Mouse (Mus musculus): Measurements from ENCODE around the gene Slc12a6. TPM values are rescaled to one million over a fixed set of nuclear protein-coding genes. Genes with fewer than 3 reads are reported as not detected.
"Not testable (repeated sequence)": the region's sequence is repeated elsewhere in the genome, so short reads cannot be mapped to it uniquely, and the experiment has no call there.

The Slc12a6 gene
- total RNA-seq, 1 experiment from 2014 or later: 95.7 TPM

- ATAC-seq (replicated peaks in 1 of 2; ENCODE audit: insufficient read depth in 1 of 2, low FRiP score in 2 of 2, low TSS enrichment in 1 of 2, low read depth in 1 of 2, poor library complexity in 2 of 2, severe bottlenecking in 2 of 2): no peak
Measured at GRCm38 (mm10) chr2:112254675-112255515, 10.7 kb upstream of the Slc12a6 start.

GRCm38 (mm10) chr2:112259241-112259962, 6.2 kb upstream of the Slc12a6 start, which contains the start of gene Nutm1:
Nutm1 (minus strand) TSS chr2:112259291.
- ATAC-seq (replicated peaks in 1 of 2; ENCODE audit: insufficient read depth in 1 of 2, low FRiP score in 2 of 2, low TSS enrichment in 1 of 2, low read depth in 1 of 2, poor library complexity in 2 of 2, severe bottlenecking in 2 of 2): peak; percentile 37 to 58

DNA sequence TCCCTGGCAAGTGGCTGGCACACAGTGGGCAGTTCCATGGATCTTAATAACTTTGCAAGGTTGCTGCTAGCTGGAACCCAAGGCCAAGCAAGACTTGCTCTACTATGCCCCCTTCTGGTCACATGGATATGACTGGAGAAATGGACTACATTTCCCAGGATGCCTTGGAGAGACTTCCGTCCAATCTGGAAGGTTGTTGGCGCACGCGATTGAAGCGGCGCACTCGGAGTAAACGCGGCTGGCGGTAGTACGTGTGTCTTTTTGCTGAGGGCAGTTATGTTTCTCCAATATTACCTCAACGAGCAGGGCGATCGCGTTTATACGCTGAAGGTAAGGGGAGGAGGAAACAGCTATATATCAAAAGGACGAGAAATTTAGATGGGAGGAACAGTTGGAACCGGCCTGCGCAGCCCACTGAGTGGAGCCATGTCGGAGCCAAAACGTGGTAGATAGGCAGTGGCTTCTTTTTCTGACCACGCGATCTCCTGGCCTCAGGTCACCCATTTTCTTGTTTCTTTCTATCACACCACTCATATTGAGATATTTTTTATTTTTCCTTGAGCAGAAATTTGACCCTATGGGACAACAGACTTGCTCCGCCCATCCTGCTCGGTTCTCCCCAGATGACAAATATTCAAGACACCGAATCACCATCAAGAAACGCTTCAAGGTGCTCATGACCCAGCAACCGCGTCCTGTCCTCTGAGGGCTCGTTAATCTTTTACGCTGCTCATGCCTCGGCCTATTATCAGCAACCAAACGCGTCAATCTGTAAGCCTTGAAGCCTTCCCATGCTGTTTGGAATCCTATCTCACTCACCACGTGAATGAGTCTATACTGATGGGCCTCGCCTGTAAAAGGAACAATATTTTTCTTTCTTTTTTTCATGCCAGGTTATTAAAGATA, 3.6 kb upstream of the Slc12a6 start, which contains the start of gene Nop10:
TSS of gene Nop10 (plus strand) at position 179 of the 906 bp plus-strand sequence.
- peak; percentile 62 to 63 for ATAC-seq (replicated peaks in 1 of 2; ENCODE audit: insufficient read depth in 1 of 2, low FRiP score in 2 of 2, low TSS enrichment in 1 of 2, low read depth in 1 of 2, poor library complexity in 2 of 2, severe bottlenecking in 2 of 2)

DNA sequence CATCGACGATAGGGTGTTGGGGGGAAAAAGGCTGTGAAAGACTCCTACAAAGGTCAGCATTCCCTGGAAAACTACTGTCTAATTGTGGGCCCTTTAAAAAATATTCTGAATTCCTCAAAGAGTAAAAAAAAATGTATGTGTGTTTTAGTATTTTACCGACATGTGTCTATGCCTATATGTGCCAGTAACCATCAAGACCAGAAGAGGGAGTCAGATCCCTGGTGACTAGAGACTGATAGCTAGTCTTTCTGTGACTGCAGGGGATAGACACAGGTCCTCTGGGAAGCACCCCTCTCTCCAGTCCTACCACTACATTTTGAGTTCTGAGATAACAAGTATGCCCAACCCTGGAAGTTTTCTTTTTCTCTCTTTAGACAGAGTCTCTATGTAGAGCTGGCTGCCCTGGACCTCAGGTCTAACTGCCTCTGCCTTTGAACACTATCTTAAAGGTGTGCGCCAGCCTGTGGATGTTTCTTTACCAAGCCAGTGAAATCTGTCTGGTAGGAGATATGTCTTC, 2.8 kb upstream of the Slc12a6 start:
- no peak for ATAC-seq (replicated peaks in 1 of 2; ENCODE audit: insufficient read depth in 1 of 2, low FRiP score in 2 of 2, low TSS enrichment in 1 of 2, low read depth in 1 of 2, poor library complexity in 2 of 2, severe bottlenecking in 2 of 2)

DNA sequence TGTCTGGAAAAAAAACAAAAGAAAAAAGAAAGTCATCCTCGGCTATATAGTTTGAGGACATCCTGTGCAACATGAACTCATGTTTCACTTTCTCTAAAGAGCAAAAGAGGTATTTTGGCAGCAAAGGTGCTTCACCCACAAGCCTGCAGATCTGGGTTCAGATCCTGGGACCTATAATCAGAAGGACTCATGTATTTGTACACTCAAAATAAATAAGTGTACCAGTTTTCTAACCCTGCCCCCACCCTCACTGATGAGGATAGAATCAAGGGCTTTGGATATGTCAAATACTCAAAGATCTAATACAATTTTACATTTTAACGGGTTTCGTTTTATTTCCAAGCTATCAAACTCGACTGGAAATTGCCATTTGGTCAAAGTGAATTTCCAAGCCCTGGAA, 1.3 kb upstream of the Slc12a6 start:
- ATAC-seq (replicated peaks in 1 of 2; ENCODE audit: insufficient read depth in 1 of 2, low FRiP score in 2 of 2, low TSS enrichment in 1 of 2, low read depth in 1 of 2, poor library complexity in 2 of 2, severe bottlenecking in 2 of 2): no peak

GRCm38 (mm10) chr2:112266242-112266592, 592 bp downstream of the Slc12a6 start, which contains the start of gene Gm21985:
Gm21985 (plus strand) TSS chr2:112266314.
- ATAC-seq (replicated peaks in 1 of 2; ENCODE audit: insufficient read depth in 1 of 2, low FRiP score in 2 of 2, low TSS enrichment in 1 of 2, low read depth in 1 of 2, poor library complexity in 2 of 2, severe bottlenecking in 2 of 2): peak; percentile 37 to 42; a peak in 2 of 4 replicates

DNA sequence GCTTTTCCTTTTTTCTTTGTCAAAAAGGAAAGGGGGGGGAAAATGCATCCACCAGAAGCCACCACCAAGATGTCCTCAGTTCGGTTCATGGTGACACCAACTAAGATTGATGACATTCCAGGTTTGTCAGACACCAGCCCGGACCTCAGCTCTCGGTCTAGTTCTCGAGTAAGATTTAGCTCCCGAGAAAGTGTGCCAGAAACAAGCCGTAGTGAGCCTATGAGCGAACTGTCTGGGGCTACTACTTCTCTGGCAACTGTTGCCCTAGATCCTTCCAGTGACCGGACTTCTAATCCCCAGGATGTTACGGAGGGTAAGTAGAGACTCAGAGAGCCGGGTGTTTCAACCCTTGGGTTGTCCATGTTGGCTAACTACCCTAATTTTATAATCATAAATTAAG, 1.2 kb downstream of the Slc12a6 start:
- ATAC-seq (replicated peaks in 1 of 2; ENCODE audit: insufficient read depth in 1 of 2, low FRiP score in 2 of 2, low TSS enrichment in 1 of 2, low read depth in 1 of 2, poor library complexity in 2 of 2, severe bottlenecking in 2 of 2): no peak

- ATAC-seq (replicated peaks in 1 of 2; ENCODE audit: insufficient read depth in 1 of 2, low FRiP score in 2 of 2, low TSS enrichment in 1 of 2, low read depth in 1 of 2, poor library complexity in 2 of 2, severe bottlenecking in 2 of 2): peak; percentile 30 to 52; a peak in 3 of 4 replicates
Measured at GRCm38 (mm10) chr2:112267547-112268269, 2.1 kb downstream of the Slc12a6 start.

DNA sequence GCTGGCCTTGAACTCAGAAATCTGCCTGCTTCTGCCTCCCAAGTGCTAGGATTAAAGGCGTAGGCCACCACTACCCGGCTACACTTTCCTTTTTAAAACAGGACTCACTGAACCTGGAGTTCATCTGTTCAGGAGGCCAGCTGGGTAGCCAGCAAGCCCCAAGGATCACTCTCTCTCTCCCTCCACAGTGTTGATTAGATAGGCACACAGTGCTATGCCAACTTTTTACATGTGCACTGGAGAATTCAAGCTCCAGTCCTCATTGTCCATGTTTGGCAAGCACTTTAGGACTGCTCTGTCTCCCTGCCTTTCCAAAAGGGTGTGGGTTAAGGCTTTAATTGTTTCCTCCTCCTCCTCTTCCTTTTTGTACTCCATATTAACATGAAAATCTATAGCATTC, 4.4 kb downstream of the Slc12a6 start:
- no peak for ATAC-seq (replicated peaks in 1 of 2; ENCODE audit: insufficient read depth in 1 of 2, low FRiP score in 2 of 2, low TSS enrichment in 1 of 2, low read depth in 1 of 2, poor library complexity in 2 of 2, severe bottlenecking in 2 of 2)

DNA sequence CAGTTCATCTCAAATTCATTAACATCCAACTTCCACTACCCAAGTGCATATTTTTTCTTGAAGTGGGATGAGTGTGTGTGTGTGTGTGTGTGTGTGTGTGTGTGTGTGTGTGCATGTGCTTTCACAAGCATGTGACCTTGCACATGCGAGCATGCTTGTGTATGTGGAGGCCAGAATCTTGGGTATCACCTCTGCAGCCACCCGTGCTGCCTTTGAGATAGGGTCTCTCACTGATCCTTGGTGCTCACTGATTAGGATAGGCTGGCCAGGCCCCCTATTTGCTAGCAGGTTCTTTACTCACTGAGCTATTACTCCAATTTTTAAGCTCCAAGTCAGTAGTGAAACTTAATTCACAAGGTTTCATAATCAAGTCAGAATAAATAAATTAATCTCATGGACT, 7.3 kb downstream of the Slc12a6 start:
- no peak for ATAC-seq (replicated peaks in 1 of 2; ENCODE audit: insufficient read depth in 1 of 2, low FRiP score in 2 of 2, low TSS enrichment in 1 of 2, low read depth in 1 of 2, poor library complexity in 2 of 2, severe bottlenecking in 2 of 2)

GRCm38 (mm10) chr2:112273474-112273873, 7.8 kb downstream of the Slc12a6 start:
- ATAC-seq (replicated peaks in 1 of 2; ENCODE audit: insufficient read depth in 1 of 2, low FRiP score in 2 of 2, low TSS enrichment in 1 of 2, low read depth in 1 of 2, poor library complexity in 2 of 2, severe bottlenecking in 2 of 2): no peak

GRCm38 (mm10) chr2:112276870-112277269, 11.2 kb downstream of the Slc12a6 start:
- no peak for ATAC-seq (replicated peaks in 1 of 2; ENCODE audit: insufficient read depth in 1 of 2, low FRiP score in 2 of 2, low TSS enrichment in 1 of 2, low read depth in 1 of 2, poor library complexity in 2 of 2, severe bottlenecking in 2 of 2)

GRCm38 (mm10) chr2:112282846-112283245, 17.2 kb downstream of the Slc12a6 start:
- ATAC-seq (replicated peaks in 1 of 2; ENCODE audit: insufficient read depth in 1 of 2, low FRiP score in 2 of 2, low TSS enrichment in 1 of 2, low read depth in 1 of 2, poor library complexity in 2 of 2, severe bottlenecking in 2 of 2): no peak

DNA sequence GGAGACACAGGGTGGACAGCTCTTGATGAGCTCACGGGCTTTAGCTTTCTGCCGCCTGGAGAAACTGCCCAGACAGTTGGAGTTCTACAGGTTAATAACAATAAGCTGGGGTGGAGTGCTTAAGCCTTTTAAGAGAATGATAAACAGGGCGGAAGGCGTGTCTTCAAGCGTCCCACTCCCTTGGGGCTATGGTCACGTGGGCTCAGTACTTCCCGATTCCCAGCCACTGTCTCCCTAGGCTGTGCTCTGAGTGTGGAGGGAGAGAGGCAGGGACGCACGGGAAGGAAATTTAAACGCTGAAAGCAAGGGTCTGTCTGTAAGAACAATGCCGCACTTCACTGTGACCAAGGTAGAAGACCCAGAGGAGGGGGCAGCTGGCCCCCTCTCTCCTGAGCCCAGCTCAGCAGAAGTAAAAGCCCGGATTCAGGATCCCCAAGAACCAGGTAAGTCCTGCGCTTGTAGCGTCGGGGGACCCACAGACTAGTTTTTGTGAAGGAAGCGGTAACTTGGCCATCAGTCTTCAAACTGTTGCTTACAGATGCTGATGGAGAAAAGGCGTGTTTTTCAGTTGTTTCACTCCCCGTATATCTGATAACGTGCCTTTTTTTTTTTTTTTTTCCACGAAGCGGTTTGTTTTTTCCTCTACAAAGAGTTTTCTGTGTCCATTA, 18.9 kb downstream of the Slc12a6 start:
- ATAC-seq (replicated peaks in 1 of 2; ENCODE audit: insufficient read depth in 1 of 2, low FRiP score in 2 of 2, low TSS enrichment in 1 of 2, low read depth in 1 of 2, poor library complexity in 2 of 2, severe bottlenecking in 2 of 2): peak; percentile 70 to 76

DNA sequence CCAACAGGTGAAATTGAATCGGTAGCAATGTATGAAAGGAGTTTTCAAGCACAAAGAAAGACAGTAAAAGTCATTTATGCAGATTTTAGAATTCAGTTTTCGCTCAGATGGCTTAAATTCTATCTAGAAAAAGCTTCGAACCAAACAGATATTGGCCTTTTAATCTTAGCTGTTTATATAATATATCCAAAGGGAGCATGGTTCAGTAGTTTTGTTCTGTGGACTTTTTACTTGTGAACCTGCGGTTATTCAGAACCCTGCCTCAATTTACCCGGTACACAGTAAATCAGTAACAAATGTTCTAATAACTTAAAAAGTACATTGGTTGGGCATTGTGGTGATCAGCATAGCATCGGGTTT, 19.4 kb downstream of the Slc12a6 start:
- ATAC-seq (replicated peaks in 1 of 2; ENCODE audit: insufficient read depth in 1 of 2, low FRiP score in 2 of 2, low TSS enrichment in 1 of 2, low read depth in 1 of 2, poor library complexity in 2 of 2, severe bottlenecking in 2 of 2): no peak

- ATAC-seq (replicated peaks in 1 of 2; ENCODE audit: insufficient read depth in 1 of 2, low FRiP score in 2 of 2, low TSS enrichment in 1 of 2, low read depth in 1 of 2, poor library complexity in 2 of 2, severe bottlenecking in 2 of 2): not testable (repeated sequence)
Measured at GRCm38 (mm10) chr2:112286062-112286461, 20.4 kb downstream of the Slc12a6 start.

Data from hematopoietic stem cell, adult 5-6 weeks (primary cell).